Mouse (Mus musculus): ENCODE measurements around the gene Acrbp.

Acrbp gene

GRCm38 (mm10) chr6:125097951-125098350, 48.5 kb downstream of the Acrbp start:
- no peak for DNase-seq (ENCODE audit: extremely low read depth, insufficient read length, low spot score)

DNA sequence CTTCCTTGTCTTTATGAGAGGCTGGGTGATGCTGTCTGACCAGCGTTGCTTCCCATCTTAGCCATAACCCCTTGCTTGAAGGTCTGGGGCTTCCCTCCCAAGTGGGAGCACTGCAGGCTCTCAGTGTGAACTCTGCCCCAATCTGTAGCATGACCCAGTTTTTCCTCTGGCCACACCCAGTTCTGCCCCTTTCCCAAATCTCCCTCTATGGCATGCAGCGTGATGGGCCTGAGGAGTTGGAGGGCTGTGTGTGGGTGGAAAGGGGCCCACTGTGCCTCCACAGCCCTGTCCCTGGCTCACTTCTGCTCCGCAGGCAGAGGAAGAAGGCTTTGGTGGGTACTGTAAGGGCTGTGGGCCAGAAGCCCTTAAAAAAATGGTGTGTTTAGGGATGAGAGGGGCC, 49.0 kb downstream of the Acrbp start:
- no peak for DNase-seq (ENCODE audit: extremely low read depth, insufficient read length, low spot score)

DNA sequence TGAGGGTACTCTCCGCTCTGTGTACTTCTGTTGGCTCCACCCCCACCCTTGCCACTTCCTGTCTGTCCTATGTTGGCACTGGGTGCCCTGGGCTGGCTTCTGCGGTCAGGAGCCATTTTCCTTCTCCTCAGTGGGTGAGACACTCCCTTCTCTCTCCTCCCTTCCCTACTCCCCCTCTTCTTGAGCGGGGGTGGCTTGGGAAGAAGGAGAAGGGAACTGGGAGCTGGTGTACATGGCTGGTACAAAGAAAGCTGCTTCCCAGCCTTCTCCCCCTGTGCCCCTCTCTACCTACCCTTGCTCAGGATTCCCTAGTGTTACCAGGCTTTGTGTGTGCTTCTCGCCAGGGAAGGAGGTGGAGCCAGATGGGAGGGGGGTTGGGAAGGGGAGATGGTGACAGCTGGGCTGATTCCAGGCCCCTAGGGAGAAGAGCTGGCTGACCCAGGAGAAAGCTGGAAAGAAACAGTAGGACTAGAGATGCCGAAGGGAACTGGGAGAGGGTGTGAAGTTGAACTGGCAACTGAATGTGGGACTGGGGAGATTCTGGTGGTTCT, 50.0 kb downstream of the Acrbp start:
- peak; percentile 75 for DNase-seq (ENCODE audit: extremely low read depth, insufficient read length, low spot score)

DNA sequence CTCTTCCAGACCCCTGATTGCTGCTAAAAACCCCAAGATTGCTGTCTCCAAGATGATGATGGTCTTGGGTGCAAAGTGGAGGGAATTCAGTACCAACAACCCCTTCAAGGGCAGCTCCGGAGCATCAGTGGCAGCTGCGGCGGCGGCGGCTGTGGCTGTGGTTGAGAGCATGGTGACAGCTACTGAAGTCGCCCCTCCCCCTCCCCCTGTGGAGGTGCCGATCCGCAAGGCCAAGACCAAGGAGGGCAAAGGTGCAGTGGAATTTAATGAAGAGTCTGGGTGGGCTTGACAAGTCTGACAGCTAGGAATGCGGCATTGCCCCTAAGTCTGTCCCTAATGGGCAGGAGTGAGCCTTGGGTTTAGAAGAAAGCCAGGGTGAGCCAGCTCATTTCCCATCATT, 52.0 kb downstream of the Acrbp start:
- DNase-seq (ENCODE audit: extremely low read depth, insufficient read length, low spot score) = no peak

DNA sequence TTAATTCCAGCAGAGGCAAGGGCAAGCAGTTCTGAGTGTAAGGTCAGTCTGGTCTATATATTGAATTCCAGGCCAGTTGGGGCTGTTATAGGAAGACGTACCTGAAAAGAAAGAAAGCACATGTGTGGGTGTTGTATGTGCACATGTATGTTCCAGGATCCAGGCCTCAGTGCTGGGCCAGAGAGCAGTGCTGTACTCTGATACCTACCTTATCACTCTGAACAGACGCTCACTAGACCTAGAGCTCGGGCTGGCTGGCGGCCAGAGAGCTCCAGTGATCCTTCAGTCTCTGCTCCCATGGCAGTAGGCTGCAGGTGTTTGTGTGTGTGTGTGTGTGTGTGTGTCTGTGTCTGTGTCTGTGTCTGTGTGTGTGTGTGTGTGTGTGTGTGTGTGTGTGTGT, 54.7 kb downstream of the Acrbp start:
- DNase-seq (ENCODE audit: extremely low read depth, insufficient read length, low spot score) = no peak

GRCm38 (mm10) chr6:125107705-125108104, 58.2 kb downstream of the Acrbp start:
- no peak for DNase-seq (ENCODE audit: extremely low read depth, insufficient read length, low spot score)

DNA sequence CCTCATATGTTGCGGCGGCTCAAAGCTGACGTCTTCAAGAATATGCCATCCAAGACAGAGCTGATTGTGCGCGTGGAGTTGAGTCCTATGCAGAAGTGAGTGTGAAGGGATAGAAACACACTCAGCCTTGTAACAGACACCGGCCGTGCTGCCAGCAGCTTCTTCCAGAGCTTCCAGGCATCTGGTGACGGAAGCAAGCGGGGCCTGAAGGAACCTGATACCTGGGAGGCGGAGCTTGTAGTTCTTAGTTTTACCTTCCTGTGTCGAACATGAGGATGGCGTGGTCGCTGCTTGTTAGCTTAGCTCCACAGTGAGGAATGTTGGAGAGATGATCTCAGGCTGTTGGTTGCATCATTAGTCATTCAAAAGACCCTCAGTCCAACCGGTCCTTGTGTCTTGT, 59.9 kb downstream of the Acrbp start:
- DNase-seq (ENCODE audit: extremely low read depth, insufficient read length, low spot score) = no peak

DNA sequence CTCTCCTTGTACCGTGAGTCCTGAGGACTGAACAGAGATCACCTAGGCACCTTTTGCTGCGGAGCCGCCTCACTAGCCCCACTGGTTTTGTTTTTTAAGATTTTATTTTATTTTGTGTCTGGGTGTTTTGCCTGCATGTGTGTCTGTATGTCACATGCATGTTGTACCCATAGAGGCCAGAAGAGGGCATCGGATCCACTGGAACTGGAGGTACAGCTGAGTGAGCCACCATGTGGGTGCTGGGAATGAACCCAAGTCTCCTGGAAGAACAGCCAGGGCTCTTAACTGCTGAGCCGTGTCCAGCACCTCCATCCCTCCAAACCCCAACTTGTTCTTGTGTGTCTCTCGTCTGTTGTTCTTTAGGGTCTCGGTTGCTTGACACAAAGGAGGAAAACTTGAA, 61.4 kb downstream of the Acrbp start:
- DNase-seq (ENCODE audit: extremely low read depth, insufficient read length, low spot score) = peak; percentile 44

GRCm38 (mm10) chr6:125112553-125112952, 63.1 kb downstream of the Acrbp start:
- no peak for DNase-seq (ENCODE audit: extremely low read depth, insufficient read length, low spot score)

Measured in 3134 (cell line).